Mouse (Mus musculus): Measurements from ENCODE around the gene Guca2b. TPM values are rescaled to one million over a fixed set of nuclear protein-coding genes. Genes with fewer than 3 reads are reported as not detected.
"Not testable (repeated sequence)": the region's sequence is repeated elsewhere in the genome, so short reads cannot be mapped to it uniquely, and the experiment has no call there.

Gene Guca2b
- polyA plus RNA-seq, 1 experiment = 0.12 TPM

DNA sequence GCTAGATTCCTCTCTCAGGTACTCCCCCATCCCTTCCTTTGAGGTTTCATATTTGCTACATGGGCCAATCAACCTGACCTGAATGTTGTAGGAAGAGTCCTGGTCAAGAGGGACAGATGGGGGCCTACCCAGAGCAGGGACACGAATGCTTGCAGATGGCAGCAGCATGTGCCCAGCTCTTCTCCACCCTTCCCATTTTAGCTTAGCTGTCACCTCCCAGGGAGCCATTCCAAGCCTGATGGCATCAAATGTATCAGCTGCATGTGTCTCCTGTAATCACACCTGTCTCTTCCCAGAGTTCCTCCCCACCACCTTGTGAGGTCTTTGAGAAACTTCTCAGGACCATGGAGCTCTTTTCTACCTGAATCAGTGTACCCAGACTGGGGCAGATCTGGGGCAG lies 1.7 kb downstream of the Guca2b start:
- no peak for DNase-seq (ENCODE audit: low spot score)

DNA sequence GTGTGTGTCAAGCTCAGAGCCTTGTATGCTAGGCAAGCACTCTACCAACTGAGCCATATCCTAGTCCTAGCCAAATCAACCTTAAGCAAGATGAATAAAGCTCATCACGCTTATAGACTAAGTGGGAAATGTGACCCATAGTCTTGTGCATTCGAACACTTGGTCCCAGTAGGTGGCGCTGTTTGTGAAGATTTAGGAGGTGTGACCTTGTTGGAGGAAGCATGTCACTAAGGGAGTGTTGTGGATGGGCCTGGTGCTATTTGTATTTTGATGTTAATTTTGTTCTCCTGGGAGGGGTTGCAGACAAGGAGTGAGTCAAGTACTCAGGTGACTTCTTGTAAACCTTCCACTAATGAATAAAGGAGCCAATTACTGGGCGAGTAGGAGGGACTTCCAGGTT lies 16.1 kb downstream of the Guca2b start:
- no peak for DNase-seq (ENCODE audit: low spot score)

DNA sequence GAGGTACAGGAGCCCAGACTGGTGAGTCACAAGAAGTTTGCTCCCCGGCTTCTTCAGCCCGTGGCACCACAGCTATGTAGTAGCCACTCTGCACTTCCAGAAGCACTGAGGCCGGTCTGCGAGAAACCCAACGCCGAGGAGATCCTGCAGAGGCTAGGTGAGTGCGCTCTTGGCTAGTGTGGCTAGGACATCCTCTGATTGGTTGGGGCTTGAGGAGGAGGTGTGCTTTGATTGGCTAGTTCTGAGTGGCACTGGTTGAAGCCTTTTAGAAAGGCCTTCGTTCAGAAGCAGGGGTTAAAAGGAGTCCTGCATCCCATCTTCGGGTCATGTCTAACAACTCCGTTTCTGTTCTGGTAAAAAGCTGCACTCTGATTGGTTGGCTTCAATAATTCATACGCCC lies 20.1 kb downstream of the Guca2b start:
- no peak for DNase-seq (ENCODE audit: low spot score)

DNA sequence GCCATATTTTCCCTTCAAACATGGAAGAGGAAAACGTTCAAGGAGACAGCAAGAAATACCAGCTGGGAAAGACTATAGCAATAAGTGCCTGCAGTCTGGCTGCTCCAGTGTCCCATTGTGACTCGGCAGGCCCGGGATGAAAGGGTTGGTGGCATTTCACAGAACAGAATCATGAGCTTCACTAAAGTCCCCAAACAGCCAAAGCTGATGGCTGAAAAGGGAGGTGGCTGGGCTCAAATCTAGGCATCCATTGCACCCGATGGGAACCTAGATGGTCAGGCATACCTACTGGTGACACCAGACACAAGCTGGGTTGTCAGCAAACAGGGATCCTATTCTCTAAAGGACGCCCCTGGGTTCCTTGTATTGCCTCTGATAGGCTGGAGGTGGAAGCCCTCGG lies 20.8 kb downstream of the Guca2b start:
- DNase-seq (ENCODE audit: low spot score) = no peak

DNA sequence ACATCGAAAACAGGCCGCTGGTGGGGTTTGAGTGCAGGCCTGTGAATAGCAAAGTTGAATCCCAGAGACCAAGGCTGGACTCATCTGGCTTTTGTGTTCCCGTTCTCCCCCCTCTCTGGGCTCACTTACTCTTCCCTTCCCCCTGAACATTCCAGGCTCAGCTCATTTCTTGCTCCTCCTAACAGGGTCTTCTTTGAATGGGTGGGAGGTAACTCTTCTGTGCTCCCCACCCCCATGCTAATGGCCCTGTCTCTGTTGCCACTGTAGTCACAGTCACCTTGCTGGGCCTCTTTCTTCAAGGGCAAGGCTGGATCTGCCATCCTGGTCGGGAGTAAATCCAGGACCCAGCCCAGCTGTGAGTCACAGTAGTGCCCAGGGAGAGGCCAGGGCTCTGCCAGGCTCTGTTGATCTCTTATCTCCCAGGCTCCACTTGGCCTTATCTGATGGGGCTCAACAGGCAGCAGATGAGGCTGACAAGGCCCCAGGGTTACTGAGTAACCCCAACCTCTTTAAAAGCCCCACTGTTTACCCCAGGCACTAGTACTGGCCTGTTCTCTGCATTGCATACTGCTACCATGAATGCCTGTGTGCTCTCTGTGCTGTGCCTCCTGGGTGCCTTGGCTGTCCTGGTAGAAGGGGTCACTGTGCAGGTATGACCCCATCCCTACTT lies 21.4 kb downstream of the Guca2b start, which contains the start of gene Guca2a:
Guca2a (plus strand) TSS at position 529 of the 670 bp plus-strand sequence.
- DNase-seq (ENCODE audit: low spot score) = no peak

DNA sequence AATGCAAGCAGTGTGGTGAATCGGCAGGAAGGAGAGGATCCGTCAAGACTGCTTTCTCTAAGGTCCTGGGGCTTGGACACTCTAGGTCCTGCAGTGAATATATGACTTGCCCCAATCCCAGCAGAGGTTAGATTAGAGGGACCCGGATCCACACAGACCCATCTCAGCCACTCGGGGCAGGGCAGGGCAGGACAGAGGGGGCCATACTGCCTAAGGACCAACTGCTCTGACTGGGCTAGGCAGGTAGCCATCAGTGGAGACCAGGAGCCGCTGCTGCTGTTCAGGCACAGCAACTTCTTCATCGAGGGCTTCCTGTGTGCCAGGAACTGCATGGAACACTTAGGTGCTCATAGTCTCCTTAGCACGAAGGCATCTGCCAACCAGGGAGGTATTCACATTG lies 22.0 kb downstream of the Guca2b start:
- DNase-seq (ENCODE audit: low spot score) = no peak

DNA sequence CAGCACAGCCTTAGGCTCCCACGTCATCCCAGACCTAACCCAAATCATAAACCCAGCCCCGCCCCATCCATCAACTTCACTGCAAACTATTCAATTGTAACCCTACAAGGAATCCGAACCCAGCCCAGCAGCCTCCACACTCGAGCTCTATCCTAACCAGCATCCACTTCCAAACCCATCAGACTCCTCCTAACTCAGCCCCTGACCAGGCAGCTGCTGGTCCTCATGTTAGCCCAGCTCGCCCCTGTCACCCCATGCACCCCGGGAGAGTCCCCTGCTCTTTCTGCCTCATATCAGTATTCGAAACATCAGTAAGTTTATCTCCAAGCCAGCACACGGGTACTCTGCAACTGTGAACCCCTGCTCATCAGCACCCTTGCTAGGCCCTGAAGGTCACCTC lies 23.1 kb downstream of the Guca2b start:
- DNase-seq (ENCODE audit: low spot score) = no peak

DNA sequence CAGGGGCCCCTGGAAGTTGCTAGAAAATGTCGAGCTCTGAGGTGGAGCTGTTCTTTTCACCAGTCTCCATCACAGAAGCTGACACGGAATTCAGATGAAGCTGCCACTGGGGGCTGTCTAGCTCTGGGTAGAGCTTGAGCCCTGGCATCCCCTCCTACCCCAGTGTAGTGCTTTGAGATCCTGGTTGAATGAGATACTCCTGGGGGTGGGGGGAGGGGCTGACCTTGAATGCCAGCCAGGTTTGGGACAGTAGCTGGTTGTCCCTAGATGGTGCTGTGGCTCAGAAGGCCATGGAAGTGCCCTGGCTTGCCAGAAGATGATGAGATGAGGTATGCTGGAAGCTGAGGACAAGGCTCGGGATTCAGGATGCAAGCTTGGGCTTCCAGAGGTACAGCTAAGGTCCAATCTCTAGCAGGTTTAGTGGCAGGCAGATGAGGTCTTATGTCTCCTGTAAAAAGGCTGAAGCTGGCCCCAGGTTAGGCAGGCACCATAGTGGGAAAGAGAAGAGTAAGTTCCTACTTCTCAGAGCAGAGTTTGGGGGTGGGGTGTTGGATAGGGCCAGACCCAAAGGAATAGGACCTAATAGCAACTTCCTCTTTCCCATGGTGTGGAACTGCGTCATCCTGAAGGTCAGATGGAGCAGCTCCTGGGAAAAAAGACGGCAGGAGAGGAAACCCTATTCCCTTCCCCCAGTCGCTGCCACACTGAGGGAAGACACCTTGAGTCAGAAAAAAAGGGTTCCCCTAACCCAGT lies 23.7 kb downstream of the Guca2b start:
- no peak for DNase-seq (ENCODE audit: low spot score)

DNA sequence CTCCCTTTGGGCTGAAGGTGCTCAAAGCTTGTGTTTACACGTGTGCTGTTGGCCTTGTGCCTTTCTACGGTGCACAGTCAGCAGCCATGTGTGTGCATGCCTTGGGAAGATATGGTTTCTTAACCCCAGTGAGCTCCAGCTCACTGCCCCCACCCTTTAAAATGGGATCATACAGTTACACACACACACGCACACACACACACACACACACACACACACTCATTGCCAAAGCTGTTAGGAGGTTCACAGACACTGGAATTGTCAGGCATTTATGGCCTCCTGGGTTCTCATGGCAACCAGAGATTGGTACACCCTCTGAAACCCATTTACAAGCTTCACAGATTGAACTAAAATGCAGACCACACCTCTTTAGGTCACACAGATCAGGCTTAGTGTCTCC lies 24.8 kb downstream of the Guca2b start:
- DNase-seq (ENCODE audit: low spot score) = no peak

DNA sequence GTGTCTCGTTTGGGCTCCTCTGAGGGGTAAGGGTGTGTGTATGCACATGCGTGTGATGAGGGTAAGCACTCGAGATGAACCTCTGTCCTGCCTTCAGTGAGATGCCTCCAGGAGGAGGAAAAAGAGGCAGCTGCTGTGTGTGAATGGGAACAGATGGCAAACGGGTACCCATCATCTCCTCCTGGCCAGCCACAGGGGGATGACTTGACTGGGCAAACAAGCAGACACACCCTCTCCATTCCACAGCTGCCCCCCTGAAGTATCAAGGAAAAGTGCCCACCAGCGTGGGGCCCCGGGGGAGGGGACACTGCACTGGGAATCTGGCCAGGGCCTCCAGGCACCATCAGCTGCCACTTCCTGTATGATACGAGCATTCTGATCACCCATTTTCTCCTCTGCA lies 25.4 kb downstream of the Guca2b start:
- no peak for DNase-seq (ENCODE audit: low spot score)

DNA sequence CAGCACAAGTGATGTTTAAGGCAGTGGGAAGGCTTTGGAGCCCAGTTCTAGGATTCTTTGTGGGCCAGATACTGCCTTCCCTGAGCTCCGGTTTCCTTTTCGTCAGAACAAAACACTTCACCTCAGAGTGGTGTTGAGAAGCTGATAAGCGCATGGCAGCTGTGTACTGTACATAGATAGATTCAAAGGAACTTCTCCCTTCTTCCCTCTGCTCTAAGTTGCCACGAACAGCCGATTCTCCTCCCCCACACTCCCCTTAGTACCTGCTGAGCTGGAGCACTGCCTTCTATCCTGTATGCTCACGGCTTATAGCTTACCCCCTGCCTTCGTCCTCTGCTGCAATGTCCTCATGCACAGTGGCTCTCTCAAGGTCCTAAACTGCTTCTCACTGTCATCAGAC lies 26.0 kb downstream of the Guca2b start:
- no peak for DNase-seq (ENCODE audit: low spot score)

DNA sequence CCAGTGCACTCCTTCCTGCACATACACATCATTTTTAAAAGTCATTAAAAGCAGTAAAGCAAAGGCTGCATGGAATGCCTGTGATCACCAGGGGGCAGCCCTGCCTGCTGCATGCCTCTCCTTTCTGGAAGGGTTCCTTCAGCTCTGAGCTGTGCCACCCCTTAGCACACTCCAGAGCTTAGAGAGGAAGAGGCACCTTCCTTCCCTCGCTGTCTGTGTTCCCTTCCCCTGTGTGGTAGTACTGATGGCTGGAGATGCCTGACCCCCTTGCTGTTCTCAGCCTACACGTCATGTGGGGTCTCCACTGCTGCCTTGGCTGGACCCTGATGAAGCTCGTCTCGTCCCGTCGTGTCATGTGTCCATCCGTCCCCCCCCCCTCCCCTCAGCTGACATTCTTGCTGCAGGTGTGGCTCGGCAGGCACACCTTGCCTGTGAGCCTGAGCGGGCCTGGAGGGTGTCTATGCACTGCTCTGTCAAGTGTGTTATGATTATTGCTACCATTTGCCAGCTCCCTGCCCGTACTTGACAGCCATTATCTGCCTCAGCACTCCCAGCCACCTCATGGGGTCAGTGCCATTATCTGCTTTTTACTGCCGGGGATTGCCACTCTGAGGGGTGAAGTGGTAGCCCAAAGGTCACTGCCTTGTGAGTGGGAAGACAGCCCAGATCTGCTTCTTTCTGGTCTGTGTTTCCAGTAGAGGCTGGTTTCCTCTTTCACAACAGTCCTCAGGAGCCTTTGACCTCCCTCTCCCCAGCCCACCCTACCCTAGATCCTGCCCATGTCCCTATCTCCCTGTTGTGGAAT lies 27.4 kb downstream of the Guca2b start:
- no peak for DNase-seq (ENCODE audit: low spot score)

DNA sequence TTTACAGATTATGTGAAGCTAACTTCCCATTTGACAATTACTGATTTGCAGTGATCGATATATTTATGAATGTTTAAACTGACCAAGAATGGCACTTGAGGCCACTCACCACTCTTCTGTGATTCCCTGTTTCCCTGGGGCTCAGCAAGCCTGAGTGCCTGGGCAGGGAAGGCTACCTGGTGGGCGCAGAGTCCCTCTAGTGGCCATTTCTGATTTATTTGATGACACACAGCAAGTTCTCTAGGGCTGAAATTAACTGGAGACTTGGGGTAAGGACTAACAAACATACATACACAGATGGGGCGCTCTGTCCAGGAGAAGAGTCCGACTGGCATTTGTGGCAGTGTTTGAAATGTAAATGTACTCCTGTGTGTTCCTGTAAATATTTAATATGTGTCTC lies 30.4 kb downstream of the Guca2b start:
- not testable (repeated sequence) for DNase-seq (ENCODE audit: low spot score)

DNA sequence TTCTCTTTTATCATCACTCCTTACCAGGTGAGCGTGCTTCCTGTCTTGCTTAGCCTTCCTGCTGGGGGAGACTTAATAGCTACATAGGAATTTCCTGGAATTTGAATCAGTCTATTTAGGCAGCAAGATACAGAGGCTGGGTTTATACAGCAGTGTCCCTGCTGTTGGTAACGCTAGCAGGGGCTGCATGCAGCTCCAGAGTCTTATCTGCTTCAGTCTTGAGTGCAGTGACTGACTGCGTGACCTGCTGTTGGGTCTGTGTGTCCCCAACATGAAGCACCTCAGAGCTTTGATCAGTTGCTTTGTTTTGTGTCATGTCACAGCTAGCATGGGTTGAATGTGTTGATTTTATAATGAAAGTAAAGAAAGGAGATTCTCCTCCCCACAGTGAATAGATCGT lies 31.4 kb downstream of the Guca2b start:
- no peak for DNase-seq (ENCODE audit: low spot score)

DNA sequence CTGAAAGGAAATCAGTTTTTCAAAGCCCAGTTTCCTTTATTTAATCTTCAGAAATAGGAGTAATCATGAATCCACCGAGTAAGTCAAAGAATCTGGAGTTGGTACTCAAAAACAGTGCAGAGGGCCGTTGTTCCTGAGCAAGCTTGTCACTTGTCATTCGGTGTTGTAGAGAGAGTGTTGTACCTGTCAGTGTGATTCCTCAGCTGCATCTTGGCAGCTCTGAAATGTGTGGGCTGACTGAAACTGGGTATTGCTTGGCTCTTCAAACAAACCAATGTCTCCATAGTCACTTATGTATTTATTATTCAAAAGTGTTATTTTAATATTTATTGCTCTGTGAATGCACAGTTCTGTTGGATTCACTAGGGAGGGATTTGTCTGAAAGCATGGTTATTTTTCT lies 31.9 kb downstream of the Guca2b start:
- no peak for DNase-seq (ENCODE audit: low spot score)

DNA sequence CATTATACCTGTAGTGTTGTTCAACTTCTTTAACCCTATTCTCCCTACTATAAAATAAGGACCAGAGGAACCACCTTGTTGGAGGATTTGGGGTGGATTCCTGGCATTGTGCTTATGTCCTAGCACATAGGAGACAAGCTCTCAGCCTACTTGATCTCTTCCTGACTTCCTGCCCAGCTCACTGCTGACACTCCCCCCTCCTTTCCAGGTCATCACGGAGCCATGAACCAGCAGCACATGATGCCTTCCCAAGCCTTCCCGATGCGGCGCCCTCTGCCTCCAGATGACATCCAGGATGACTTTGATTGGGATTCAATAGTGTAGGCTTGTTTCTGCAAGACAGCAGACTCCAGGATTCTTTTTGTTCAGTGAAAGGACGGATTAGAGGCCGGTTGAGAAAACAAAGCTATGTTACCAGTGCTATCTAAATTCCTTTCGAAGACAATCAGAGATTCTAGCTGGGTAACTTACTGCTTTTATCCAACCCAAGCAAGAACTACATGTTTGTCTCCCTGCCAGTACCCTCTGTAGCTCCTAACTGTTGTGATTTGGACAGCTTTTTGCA lies 32.6 kb downstream of the Guca2b start:
- DNase-seq (ENCODE audit: low spot score) = no peak

DNA sequence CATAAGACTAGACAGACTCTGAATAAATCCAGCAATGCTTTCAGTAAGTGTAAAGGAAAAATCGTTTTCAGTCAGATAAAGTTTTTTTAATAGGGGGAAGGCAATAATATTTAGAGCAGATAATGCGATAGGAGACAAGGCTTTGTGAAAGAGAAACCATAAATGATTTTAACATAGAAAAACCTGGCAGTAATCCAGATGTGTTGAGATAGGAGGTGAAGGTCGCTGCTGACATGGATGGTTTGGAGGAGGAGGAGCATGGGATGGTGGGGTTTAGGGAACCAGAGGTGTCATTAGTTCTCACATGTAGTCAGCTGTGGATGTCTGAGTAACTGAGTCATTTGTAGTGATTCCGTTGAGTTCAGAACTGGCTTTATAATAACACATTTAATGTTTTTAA lies 44.0 kb downstream of the Guca2b start:
- no peak for DNase-seq (ENCODE audit: low spot score)

DNA sequence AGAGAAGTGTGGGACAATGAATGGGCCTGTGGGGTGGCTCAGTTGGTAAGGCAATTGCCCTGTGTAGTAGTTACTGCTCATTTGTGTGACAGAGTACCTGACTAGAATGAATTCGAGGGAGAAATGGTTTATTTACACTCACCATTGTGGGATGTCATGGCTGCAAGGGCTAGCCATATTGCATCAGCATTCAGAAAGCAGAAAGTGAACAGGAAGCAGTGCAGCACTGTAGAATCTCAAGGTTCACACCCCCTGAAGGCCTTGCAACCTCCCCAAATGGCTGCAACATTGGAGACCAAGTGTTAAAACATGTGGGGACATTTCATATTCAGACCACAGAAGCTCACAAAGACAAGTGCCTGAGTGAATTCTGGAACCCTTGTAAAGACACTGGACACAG lies 44.7 kb downstream of the Guca2b start:
- no peak for DNase-seq (ENCODE audit: low spot score)

DNA sequence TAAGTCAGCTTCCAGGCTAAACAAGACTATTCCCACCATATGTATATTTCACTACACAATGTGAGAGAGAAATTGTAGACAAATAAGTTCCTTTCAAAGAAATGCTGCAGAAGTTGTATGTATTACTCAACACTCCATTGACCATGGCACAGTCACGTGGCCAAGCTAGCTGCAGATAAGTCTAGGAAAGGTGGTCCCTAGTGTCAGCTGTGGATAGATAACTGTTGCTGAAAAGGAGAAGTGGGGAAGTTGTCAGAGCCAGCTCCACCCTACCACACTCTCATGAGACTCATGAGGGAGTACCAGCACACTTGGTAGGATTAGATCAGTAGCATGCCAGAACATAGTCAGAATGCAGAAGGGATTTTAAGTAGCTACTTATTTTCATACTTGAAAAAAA lies 49.3 kb downstream of the Guca2b start:
- no peak for DNase-seq (ENCODE audit: low spot score)

Data from urinary bladder, adult 2 months (tissue).